ENCODE assay signal across 10 mouse cellular contexts in genomic region chr2:180890422-180891074, GRCm38 (mm10). TPM values are rescaled to one million over a fixed set of nuclear protein-coding genes. Genes with fewer than 3 reads are reported as not detected.
DNase-seq lines count a peak whose midpoint lies in the region; ATAC-seq and TF ChIP-seq lines count a peak whose summit lies in the region.
"Had no signal": no experiment of that assay in that cellular context is flagged by ENCODE, and none has a peak within 500 bp of the region (broad histone marks: within the 10 kb centered on the region; RNA-seq: fewer than 3 reads in every experiment).

No protein-coding gene starts in this region.

- no peak for ATAC-seq in cerebellum, adult (ENCODE audit: insufficient number of reproducible peaks, low FRiP score, low TSS enrichment)
- no peak for ATAC-seq in stomach, embryonic 14.5 days (ENCODE audit: insufficient number of reproducible peaks, insufficient read depth, low FRiP score, low read depth)
- no peak for ATAC-seq in stomach, postnatal 0 days (ENCODE audit: low FRiP score, low TSS enrichment)
- no peak for ATAC-seq in limb, embryonic 12.5 days (ENCODE audit: insufficient number of reproducible peaks, insufficient read depth, low FRiP score, low TSS enrichment, low read depth)
- ATAC-seq in activated CD4-positive, CD25-positive, alpha-beta regulatory T cell, adult 4 months = no peak

- peaks cover 68% of the 10 kb centered on the region for H3K27me3 ChIP-seq in stomach, embryonic 14.5 days (ENCODE audit: control insufficient read depth, insufficient read depth, low read length)
- H3K27me3 ChIP-seq in stomach, postnatal 0 days (ENCODE audit: control insufficient read depth, insufficient read depth, low read length) = peaks cover 40% of the 10 kb centered on the region; the same call in 1 of the 2 replicates
- H3K27me3 ChIP-seq in limb, embryonic 12.5 days = peaks cover 98% of the 10 kb centered on the region

- DNase-seq in cerebellum, adult 11-12 months = peak; percentile 69
- DNase-seq in stomach, postnatal 0 days (ENCODE audit: low spot score) = no peak
- no peak for DNase-seq in lung, postnatal 14 days
- DNase-seq in adrenal gland, postnatal 10 days = no peak

- no peaks in the 10 kb centered on the region for H3K9me3 ChIP-seq in stomach, embryonic 14.5 days (ENCODE audit: control insufficient read depth, low read depth, low read length)
- no peaks in the 10 kb centered on the region for H3K9me3 ChIP-seq in stomach, postnatal 0 days (ENCODE audit: control insufficient read depth, low read length)
- no peaks in the 10 kb centered on the region for H3K9me3 ChIP-seq in limb, embryonic 12.5 days

- no peak overlapping the region for H3K4me3 ChIP-seq in stomach, embryonic 14.5 days (ENCODE audit: low read depth, low read length)
- no peak overlapping the region for H3K4me3 ChIP-seq in stomach, postnatal 0 days (ENCODE audit: low read depth, low read length)
- H3K4me3 ChIP-seq in limb, embryonic 12.5 days (replicated peaks) = peak overlapping the region; percentile 4; the same call in 1 of the 2 replicates

- H3K9ac ChIP-seq in stomach, embryonic 14.5 days (replicated peaks; ENCODE audit: low read depth, low read length) = no peak overlapping the region
- no peak overlapping the region for H3K9ac ChIP-seq in stomach, postnatal 0 days (ENCODE audit: low read length)
- no peak overlapping the region for H3K9ac ChIP-seq in limb, embryonic 12.5 days (replicated peaks)

- no peak for TF ChIP-seq EP300 in stomach, postnatal 0 days (optimal IDR thresholded peaks at IDR 0.05)

- no peaks in the 10 kb centered on the region for H3K36me3 ChIP-seq in stomach, embryonic 14.5 days (ENCODE audit: control insufficient read depth, insufficient read depth, low read length)
- H3K36me3 ChIP-seq in stomach, postnatal 0 days (ENCODE audit: control insufficient read depth, insufficient read depth, low read length) = no peaks in the 10 kb centered on the region
- H3K36me3 ChIP-seq in limb, embryonic 12.5 days = no peaks in the 10 kb centered on the region

- 0 out of 2 replicates have a peak overlapping the region, but pooled peaks have one; percentile 27 for H3K4me2 ChIP-seq in stomach, embryonic 14.5 days (replicated peaks; ENCODE audit: low read depth, low read length)
- no peak overlapping the region for H3K4me2 ChIP-seq in stomach, postnatal 0 days (replicated peaks; ENCODE audit: low read depth)
- peak overlapping the region; percentile 13; the same call in 1 of the 2 replicates for H3K4me2 ChIP-seq in limb, embryonic 12.5 days

- no peak for TF ChIP-seq CTCF in stomach, postnatal 0 days (IDR thresholded peaks at IDR 0.05; ENCODE audit: low read depth)

- peaks cover 21% of the 10 kb centered on the region for H3K4me1 ChIP-seq in stomach, embryonic 14.5 days (ENCODE audit: control insufficient read depth, insufficient read depth, low read length)
- H3K4me1 ChIP-seq in stomach, postnatal 0 days (replicated peaks; ENCODE audit: control insufficient read depth, insufficient read depth) = peaks cover 8% of the 10 kb centered on the region; the same call in 1 of the 2 replicates
- H3K4me1 ChIP-seq in limb, embryonic 12.5 days (replicated peaks) = peaks cover 24% of the 10 kb centered on the region

- 2% methylated on average over 26 of the region's 29 CpGs for WGBS in stomach, embryonic 14.5 days
- WGBS in stomach, postnatal 0 days = 1% methylated on average over 27 of the region's 29 CpGs
- WGBS in limb, embryonic 12.5 days = 2% methylated on average over 27 of the region's 29 CpGs

- no peak overlapping the region for H3K27ac ChIP-seq in stomach, embryonic 14.5 days (ENCODE audit: low read length)
- H3K27ac ChIP-seq in stomach, postnatal 0 days (replicated peaks) = no peak overlapping the region
- H3K27ac ChIP-seq in limb, embryonic 12.5 days = no peak overlapping the region

RNA-seq across cellular contexts. Expression of gene Ythdf1, which starts 30.2 kb away (rescaled TPM):
- 27.1 and 35.3 TPM in 2 replicates for polyA plus RNA-seq in stomach, embryonic 14.5 days (2014; fragmentation: Nextera tagmentation; extraction: Ambion mirVana)
- polyA plus RNA-seq in stomach, postnatal 0 days (2015; fragmentation: Nextera tagmentation; extraction: Ambion mirVana) = 26.2 and 27.6 TPM in 2 replicates
- polyA plus RNA-seq in limb, embryonic 12.5 days (2016; fragmentation: Nextera tagmentation; extraction: Ambion mirVana) = 77.1 and 78.5 TPM in 2 replicates
- total RNA-seq in adrenal gland, postnatal 10 days (2021) = 10 to 100 TPM; 44.8 to 55.9 TPM
- polyA plus RNA-seq in activated CD4-positive, CD25-positive, alpha-beta regulatory T cell, adult 4 months (2017; shearing (Covaris generic)) = 10 to 100 TPM in 1 of 2 experiments, 1 to 10 TPM in 1; 9.5 to 12.2 TPM

RNA-seq across cellular contexts. Expression of gene Birc7, which starts 38.3 kb away (rescaled TPM):
- polyA plus RNA-seq in stomach, embryonic 14.5 days (2014; fragmentation: Nextera tagmentation; extraction: Ambion mirVana) = 0.17 TPM in 1 of 2 replicates, not detected in the other
- polyA plus RNA-seq in stomach, postnatal 0 days (2015; fragmentation: Nextera tagmentation; extraction: Ambion mirVana) = 0.06 and 0.11 TPM in 2 replicates
- not detected in 2 replicates for polyA plus RNA-seq in limb, embryonic 12.5 days (2016; fragmentation: Nextera tagmentation; extraction: Ambion mirVana)
- total RNA-seq in adrenal gland, postnatal 10 days (2021) = not detected
- polyA plus RNA-seq in activated CD4-positive, CD25-positive, alpha-beta regulatory T cell, adult 4 months (2017; shearing (Covaris generic)) = not detected
- total RNA-seq: gastrocnemius, postnatal 4 days; neutrophil, adult 5-6 weeks had no signal
